Comparison of ENCODE assay signal across 11 mouse cellular contexts in genomic region chr19:7280557-7281330, GRCm38 (mm10). TPM values are rescaled to one million over a fixed set of nuclear protein-coding genes. Genes with fewer than 3 reads are reported as not detected.
A peak's percentile ranks its signal among the peaks of the same experiment; 100 is the strongest.
DNase-seq lines count a peak whose midpoint lies in the region; ATAC-seq and TF ChIP-seq lines count a peak whose summit lies in the region.
"Had no signal": no experiment of that assay in that cellular context is flagged by ENCODE, and none has a peak within 500 bp of the region (broad histone marks: within the 10 kb centered on the region; RNA-seq: fewer than 3 reads in every experiment).

No protein-coding gene starts in this region.

- TF ChIP-seq CTCF in hindbrain, postnatal 0 days (IDR thresholded peaks at IDR 0.05; ENCODE audit: low read depth) = no peak
- TF ChIP-seq CTCF in forebrain, postnatal 0 days (IDR thresholded peaks at IDR 0.05; ENCODE audit: low read depth) = no peak

- H3K9ac ChIP-seq in hindbrain, postnatal 0 days (replicated peaks; ENCODE audit: low read length) = no peak overlapping the region
- no peak overlapping the region for H3K9ac ChIP-seq in forebrain, postnatal 0 days
- H3K9ac ChIP-seq: liver, embryonic 15.5 days had no signal

- peaks cover 98% of the 10 kb centered on the region for H3K36me3 ChIP-seq in hindbrain, embryonic 10.5 days
- peaks cover 55% of the 10 kb centered on the region for H3K36me3 ChIP-seq in hindbrain, postnatal 0 days (ENCODE audit: insufficient read depth, low read length)
- H3K36me3 ChIP-seq in forebrain, postnatal 0 days (ENCODE audit: insufficient read depth) = peaks cover 89% of the 10 kb centered on the region

- intact Hi-C loops in left cerebral cortex, postnatal 36 days (cut with DNase I) = loop anchor here (2.0 kb wide), 1 partner anchor 60 kb away; the partner anchor contains the start of gene Mark2

- DNase-seq in hindbrain, embryonic 10.5 days (ENCODE audit: low spot score) = no peak
- no peak for DNase-seq in hindbrain, postnatal 0 days (ENCODE audit: low spot score)
- peak; percentile 13 for DNase-seq in R1 (ENCODE audit: low read depth, low spot score)
- peak; percentile 29 for DNase-seq in forebrain, postnatal 0 days
- DNase-seq in left cerebral cortex, postnatal 36 days (ENCODE audit: low spot score in 2 of 2) = peak; percentile 78 to 84
- no peak for DNase-seq in cerebellum, adult 9-10 months
- DNase-seq: cerebellum, adult 8-10 months; kidney, postnatal 36 days had no signal

- 0 out of 2 replicates have a peak overlapping the region, but pooled peaks have one; percentile 23 for H3K27ac ChIP-seq in hindbrain, embryonic 10.5 days
- H3K27ac ChIP-seq in hindbrain, postnatal 0 days = no peak overlapping the region
- H3K27ac ChIP-seq in forebrain, postnatal 0 days (ENCODE audit: low read depth, low read length) = peak overlapping the region; percentile 40; the same call in 1 of the 2 replicates
- H3K27ac ChIP-seq: liver, embryonic 15.5 days had no signal

- H3K4me2 ChIP-seq in hindbrain, postnatal 0 days (ENCODE audit: low read depth, low read length) = no peak overlapping the region
- no peak overlapping the region for H3K4me2 ChIP-seq in forebrain, postnatal 0 days (ENCODE audit: low read depth)
- H3K4me2 ChIP-seq: liver, embryonic 15.5 days; midbrain, embryonic 11.5 days had no signal

- no peak overlapping the region for H3K4me3 ChIP-seq in hindbrain, embryonic 10.5 days
- H3K4me3 ChIP-seq in hindbrain, postnatal 0 days (ENCODE audit: low read length) = no peak overlapping the region
- H3K4me3 ChIP-seq in forebrain, postnatal 0 days (ENCODE audit: low read depth, low read length) = no peak overlapping the region
- H3K4me3 ChIP-seq: liver, embryonic 15.5 days had no signal

- no peaks in the 10 kb centered on the region for H3K9me3 ChIP-seq in hindbrain, embryonic 10.5 days
- no peaks in the 10 kb centered on the region for H3K9me3 ChIP-seq in hindbrain, postnatal 0 days (ENCODE audit: low read length)
- H3K9me3 ChIP-seq in forebrain, postnatal 0 days (ENCODE audit: low read length) = no peaks in the 10 kb centered on the region
- H3K9me3 ChIP-seq: liver, embryonic 15.5 days had no signal

- WGBS in hindbrain, embryonic 10.5 days = 94% methylated on average over 18 of the region's 18 CpGs
- 88% methylated on average over 18 of the region's 18 CpGs for WGBS in hindbrain, postnatal 0 days
- 84% methylated on average over 18 of the region's 18 CpGs for WGBS in forebrain, postnatal 0 days

- no peaks in the 10 kb centered on the region for H3K27me3 ChIP-seq in hindbrain, embryonic 10.5 days (ENCODE audit: insufficient read depth, poor library complexity, severe bottlenecking)
- H3K27me3 ChIP-seq in hindbrain, postnatal 0 days (ENCODE audit: insufficient read depth, low read length) = no peaks in the 10 kb centered on the region
- no peaks in the 10 kb centered on the region for H3K27me3 ChIP-seq in forebrain, postnatal 0 days (ENCODE audit: insufficient read depth, low read length)
- H3K27me3 ChIP-seq: liver, embryonic 15.5 days had no signal

- no peak for ATAC-seq in hindbrain, postnatal 0 days
- ATAC-seq in forebrain, postnatal 0 days = peak; percentile 14; the same call in 1 of the 2 replicates
- no peak for ATAC-seq in megakaryocyte, adult 5-6 weeks (ENCODE audit: poor library complexity, severe bottlenecking)

- peaks cover 28% of the 10 kb centered on the region for H3K4me1 ChIP-seq in hindbrain, embryonic 10.5 days (replicated peaks)
- peaks cover 19% of the 10 kb centered on the region; the same call in 1 of the 2 replicates for H3K4me1 ChIP-seq in hindbrain, postnatal 0 days (ENCODE audit: insufficient read depth, low read length)
- no peaks in the 10 kb centered on the region for H3K4me1 ChIP-seq in forebrain, postnatal 0 days (ENCODE audit: insufficient read depth)
- H3K4me1 ChIP-seq: liver, embryonic 15.5 days had no signal

RNA-seq across cellular contexts. Expression of gene Rcor2, which starts 13.6 kb away (rescaled TPM):
- polyA plus RNA-seq in hindbrain, embryonic 10.5 days (2016; fragmentation: Nextera tagmentation; extraction: Ambion mirVana) = 72.0 and 79.1 TPM in 2 replicates
- total RNA-seq in hindbrain, postnatal 0 days (2014; rRNA removed) = 73.2 and 91.7 TPM in 2 replicates
- 14.8 and 16.6 TPM in 2 replicates for polyA plus RNA-seq in hindbrain, postnatal 0 days (2015; fragmentation: Nextera tagmentation; extraction: Ambion mirVana)
- total RNA-seq in forebrain, postnatal 0 days (2014; rRNA removed) = 41.9 and 49.6 TPM in 2 replicates
- 13.7 and 14.5 TPM in 2 replicates for polyA plus RNA-seq in forebrain, postnatal 0 days (2015; fragmentation: Nextera tagmentation; extraction: Ambion mirVana)
- total RNA-seq in left cerebral cortex, postnatal 36 days (2021) = 10 to 100 TPM; 14.9 to 16.0 TPM
- 0.45 TPM in 1 of 2 replicates, not detected in the other for total RNA-seq in megakaryocyte, adult 5-6 weeks (2015)
- total RNA-seq in megakaryocyte, adult 5-6 weeks (2017) = 0.08 and 1.9 TPM in 2 replicates

RNA-seq across cellular contexts. Expression of gene Naa40, which starts 39.8 kb away (rescaled TPM):
- 89.8 and 96.5 TPM in 2 replicates for polyA plus RNA-seq in hindbrain, embryonic 10.5 days (2016; fragmentation: Nextera tagmentation; extraction: Ambion mirVana)
- 56.5 and 59.7 TPM in 2 replicates for total RNA-seq in hindbrain, postnatal 0 days (2014; rRNA removed)
- polyA plus RNA-seq in hindbrain, postnatal 0 days (2015; fragmentation: Nextera tagmentation; extraction: Ambion mirVana) = 42.7 and 42.8 TPM in 2 replicates
- total RNA-seq in forebrain, postnatal 0 days (2014; rRNA removed) = 48.5 and 57.7 TPM in 2 replicates
- polyA plus RNA-seq in forebrain, postnatal 0 days (2015; fragmentation: Nextera tagmentation; extraction: Ambion mirVana) = 34.7 and 44.0 TPM in 2 replicates
- 10 to 100 TPM; 26.5 to 42.4 TPM for total RNA-seq in left cerebral cortex, postnatal 36 days (2021)
- 31.2 and 31.9 TPM in 2 replicates for total RNA-seq in megakaryocyte, adult 5-6 weeks (2015)
- total RNA-seq in megakaryocyte, adult 5-6 weeks (2017) = 31.9 and 33.2 TPM in 2 replicates

Comparison
In these comparisons a context has a peak if more than half of its experiments do, and no peak if none do; other contexts are left out.
1. DNase-seq: peak in R1 (single experiment), forebrain, postnatal 0 days (single experiment) and left cerebral cortex, postnatal 36 days (2 of 2); none in hindbrain, embryonic 10.5 days (single experiment), hindbrain, postnatal 0 days (single experiment) and cerebellum, adult 9-10 months (single experiment).
2. RNA of gene Rcor2, which starts 13.6 kb away (total RNA-seq): 73.2 to 91.7 TPM in hindbrain, postnatal 0 days, 41.9 to 49.6 TPM in forebrain, postnatal 0 days and 14.9 to 16.0 TPM in left cerebral cortex, postnatal 36 days; 0.08 to 1.9 TPM in megakaryocyte, adult 5-6 weeks; every median in the first group is over 4 times any median in the second.